Mouse (Mus musculus) kidney, adult 8-10 months (tissue): Measurements from ENCODE around the gene Gk2.

ENCODE experiments used
- DNase-seq, 2 experiments: peaks; one replicate each; pipeline ENCODE4 v3.0.0; 2022

Gk2 gene

GRCm38 (mm10) chr5:97456816-97457215 lies at the start of gene Gk2:
Gene Gk2 (minus strand): TSS chr5:97457021.
- DNase-seq = no peak

DNA sequence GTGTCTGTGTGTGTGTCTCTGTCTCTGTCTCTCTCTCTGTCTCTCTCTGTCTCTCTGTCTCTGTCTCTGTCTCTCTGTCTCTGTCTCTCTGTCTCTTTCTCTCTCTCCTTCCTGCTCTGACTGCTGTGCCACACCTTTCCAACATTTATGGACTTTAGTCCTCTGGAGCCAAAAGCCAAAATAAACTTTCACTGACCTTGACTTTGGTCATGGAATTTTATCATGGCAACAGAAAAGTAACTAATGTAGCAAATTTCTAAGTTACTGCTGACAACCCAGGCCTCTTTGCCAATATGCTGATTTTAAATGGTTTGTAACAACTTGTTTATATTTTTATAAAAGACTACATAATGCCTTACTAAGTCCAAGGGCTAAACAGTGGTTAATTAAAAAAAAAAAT lies 41.2 kb upstream of the Gk2 start:
- no peak for DNase-seq

DNA sequence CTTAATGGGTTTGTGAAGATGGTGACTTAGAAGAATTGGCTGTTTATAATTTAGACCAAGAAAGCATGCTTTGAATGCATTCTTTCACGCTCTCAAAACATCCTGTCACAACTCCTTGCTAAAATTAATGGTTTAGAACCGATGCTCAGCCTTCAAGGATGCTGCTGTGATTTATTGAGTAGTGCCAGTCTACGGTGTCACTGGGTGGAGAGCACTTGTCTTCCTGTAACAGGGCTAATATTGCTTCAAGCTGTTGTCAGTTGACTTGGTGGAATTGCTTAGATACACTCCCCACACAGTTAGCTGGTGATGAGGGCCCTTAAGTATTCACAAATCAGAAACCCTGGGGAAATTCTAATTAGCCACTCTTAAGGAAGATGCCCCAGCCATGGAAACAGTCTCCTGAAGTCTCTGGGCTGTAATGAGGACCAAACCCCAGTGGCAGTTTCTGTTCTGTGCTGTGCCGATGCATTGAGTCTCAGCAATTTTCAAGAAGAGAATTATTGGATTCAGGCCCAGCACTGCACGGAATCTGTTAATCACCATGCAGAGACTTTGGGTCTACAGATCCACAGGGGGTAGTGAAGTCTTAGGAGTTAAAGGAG lies 38.8 kb upstream of the Gk2 start:
- DNase-seq = no peak

- DNase-seq = no peak
These were observed 36.6 kb upstream of the Gk2 start for GRCm38 (mm10) chr5:97493421-97493820.

DNA sequence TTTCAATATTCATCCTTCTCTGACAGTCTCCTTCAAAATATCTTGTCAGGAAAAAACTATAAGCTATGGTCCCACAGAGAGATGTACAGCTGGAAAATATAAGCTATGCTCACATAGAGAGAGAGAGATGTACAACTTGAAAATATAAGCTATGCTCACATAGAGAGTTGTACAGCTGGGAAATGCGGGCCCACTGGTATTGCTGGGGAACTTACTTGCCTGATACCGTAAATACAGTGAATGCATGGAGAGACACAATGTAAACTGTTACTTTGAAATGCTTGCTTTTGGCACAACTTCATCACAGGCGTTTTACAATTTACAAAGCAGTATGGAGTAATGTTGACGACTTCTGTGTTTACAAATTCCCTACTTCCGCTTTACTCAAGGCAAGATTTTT lies 29.3 kb upstream of the Gk2 start:
- DNase-seq = no peak

DNA sequence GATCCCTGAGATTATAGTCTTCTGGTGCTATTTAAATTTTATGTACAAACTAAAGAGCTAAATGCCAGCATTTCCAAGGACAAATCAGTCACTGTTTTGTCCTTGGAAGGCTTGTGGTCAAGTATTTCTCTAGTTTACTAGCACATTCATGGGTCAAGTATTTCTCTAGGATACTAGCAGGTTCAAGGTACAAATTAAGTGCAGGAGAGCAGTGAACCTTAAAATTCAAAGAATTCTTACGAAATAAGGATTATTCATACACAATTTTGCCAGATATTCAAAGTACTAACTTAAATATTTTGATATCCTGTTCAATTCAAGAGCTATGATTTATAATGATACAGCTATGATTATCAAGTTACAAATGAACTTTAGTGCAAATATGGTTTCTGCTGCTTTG lies 23.2 kb upstream of the Gk2 start:
- DNase-seq = peak in 1 of 2 experiments; percentile 1

DNA sequence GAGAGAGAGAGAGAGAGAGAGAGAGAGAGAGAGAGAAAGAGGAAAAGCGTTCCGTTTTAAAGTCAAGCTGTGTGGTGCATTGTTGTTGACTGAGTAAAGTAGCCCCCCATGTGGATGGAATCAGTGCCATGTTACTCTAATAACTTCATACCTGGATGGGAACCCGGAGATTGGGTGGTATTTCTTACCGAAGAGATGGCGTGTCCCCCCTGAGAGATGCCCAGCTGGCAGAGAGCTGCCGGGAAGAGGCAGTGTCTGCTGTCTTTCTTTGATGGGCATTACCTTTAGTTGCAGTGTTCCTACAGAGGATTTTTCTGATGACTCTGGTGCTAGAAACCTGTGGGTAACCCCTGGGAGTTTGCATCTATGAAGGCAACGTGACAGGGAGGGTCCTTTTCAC lies 10.4 kb upstream of the Gk2 start:
- DNase-seq = no peak

GRCm38 (mm10) chr5:97466430-97467158 lies 9.8 kb upstream of the Gk2 start:
- no peak for DNase-seq

DNA sequence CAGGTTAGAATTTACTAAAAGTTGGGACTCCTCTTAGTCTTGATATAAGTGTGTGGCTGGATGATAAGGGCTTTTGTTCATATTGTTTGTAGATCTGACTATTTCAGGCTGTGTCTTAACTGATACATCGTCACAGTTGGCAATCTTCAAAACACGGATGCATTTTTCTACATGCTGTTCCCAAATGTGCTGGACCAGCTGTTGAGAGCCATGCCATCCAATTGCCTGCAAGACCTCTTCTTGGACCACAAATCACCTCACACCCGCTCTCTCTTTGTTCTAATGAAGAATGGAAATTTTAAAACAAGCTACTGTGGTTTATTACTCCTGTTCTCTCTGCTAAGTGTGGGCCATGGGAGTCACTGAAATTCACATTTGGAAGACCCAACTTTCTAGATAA lies 9.1 kb upstream of the Gk2 start:
- no peak for DNase-seq

GRCm38 (mm10) chr5:97462856-97463255 lies 6.0 kb upstream of the Gk2 start:
- DNase-seq = no peak

DNA sequence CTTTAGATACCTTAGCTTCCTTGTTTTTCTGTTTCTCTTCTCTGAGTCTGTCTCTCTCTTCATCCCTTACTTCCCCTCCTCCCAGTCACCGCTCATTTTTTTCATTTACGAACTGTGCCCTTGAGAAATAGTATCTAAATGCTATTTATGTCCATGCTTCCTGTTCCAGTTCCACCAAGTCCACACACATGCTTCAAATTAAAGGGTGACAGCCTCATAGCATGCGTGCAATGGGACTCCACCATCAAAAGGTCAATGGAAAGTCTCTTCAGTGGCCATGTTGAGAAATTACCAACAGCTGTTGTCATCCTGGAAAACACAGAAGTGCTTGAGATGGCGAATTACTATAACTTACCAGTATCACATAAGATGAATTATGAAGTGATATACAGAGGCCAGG lies 5.4 kb downstream of the Gk2 start:
- DNase-seq = no peak

DNA sequence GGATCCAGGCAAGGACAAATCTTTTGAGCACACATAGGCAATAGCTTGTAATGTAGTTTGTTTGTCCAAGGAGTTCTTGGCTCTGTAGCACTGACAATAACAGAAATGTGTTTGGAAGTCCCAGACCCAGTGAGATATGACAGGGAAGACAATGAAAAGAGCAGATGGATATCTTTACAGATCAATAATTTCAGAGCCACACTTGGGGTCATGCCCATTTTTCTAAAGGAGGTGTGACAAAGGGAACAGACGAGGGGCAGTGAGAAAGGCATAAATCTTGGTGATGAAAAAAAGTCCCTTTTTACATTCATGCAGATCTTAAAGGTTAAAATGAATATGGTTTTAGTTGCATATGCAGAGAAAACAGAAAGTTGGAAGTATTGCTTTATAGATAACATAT lies 12.6 kb downstream of the Gk2 start:
- no peak for DNase-seq

DNA sequence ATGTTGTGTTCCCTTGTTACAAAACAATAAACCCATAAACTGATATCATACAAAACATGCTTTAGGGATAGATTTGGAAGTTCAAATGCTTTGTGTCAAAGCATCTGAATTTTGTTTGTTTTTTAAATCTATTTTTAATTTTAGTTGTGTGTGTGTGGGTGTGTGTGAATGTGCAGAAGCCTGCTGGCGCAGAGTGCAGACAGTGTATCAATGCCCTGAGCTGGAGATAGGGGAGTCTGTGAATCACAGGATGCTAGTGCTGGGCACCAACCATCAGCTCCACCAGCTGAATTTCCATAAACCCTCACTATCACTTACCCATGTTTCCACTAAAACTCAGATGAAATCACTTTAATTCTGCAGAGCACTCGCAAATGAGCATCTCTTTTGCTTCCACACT lies 24.3 kb downstream of the Gk2 start:
- DNase-seq = no peak

GRCm38 (mm10) chr5:97429976-97430375 lies 26.8 kb downstream of the Gk2 start:
- no peak for DNase-seq

- no peak for DNase-seq
These were observed 35.2 kb downstream of the Gk2 start for GRCm38 (mm10) chr5:97421669-97422068.

- no peak for DNase-seq
These were observed 39.6 kb downstream of the Gk2 start for GRCm38 (mm10) chr5:97417185-97417584.

GRCm38 (mm10) chr5:97415837-97416236 lies 41.0 kb downstream of the Gk2 start:
- no peak for DNase-seq

- DNase-seq = no peak
These were observed 43.1 kb downstream of the Gk2 start for GRCm38 (mm10) chr5:97413716-97414115.

GRCm38 (mm10) chr5:97410190-97410589 lies 46.6 kb downstream of the Gk2 start:
- DNase-seq = no peak

GRCm38 (mm10) chr5:97409234-97409704 lies 47.6 kb downstream of the Gk2 start:
- no peak for DNase-seq
